Mouse (Mus musculus) E14TG2a.4 (cell line): ENCODE data around the gene Cnga4.

Experiments used
- CTCF ChIP-seq: conservative IDR thresholded peaks from 2 replicates; pipeline ENCODE4 v1.5.1; 2014; ENCODE audit warnings: low read length
- POU5F1 ChIP-seq: IDR thresholded peaks from 2 replicates; pipeline ENCODE4 v1.6.1; 2014; ENCODE audit warnings: low read length, borderline replicate concordance

- TF ChIP-seq CTCF (no peak), POU5F1 (no peak)
Measured at GRCm38 (mm10) chr7:105374866-105375265, 29.5 kb upstream of the Cnga4 start, which contains the start of gene Gm5901.
